Mouse (Mus musculus) forebrain, embryonic 11.5 days (tissue): ENCODE data around the gene Gm28539. TPM values are rescaled to one million over a fixed set of nuclear protein-coding genes. Genes with fewer than 3 reads are reported as not detected.

Experiments used
- ATAC-seq: fragments of 200-750 bp; cut with Nextera tagmentation; replicated peaks from 2 replicates; pipeline ENCODE4 v1.8.0; 2017; ENCODE audit warnings: moderate TSS enrichment; ENCODE audit not compliant: low FRiP score
- DNase-seq: peaks from one replicate; pipeline ENCODE4 v3.0.0-alpha.2; 2017; ENCODE audit warnings: low spot score
- H3K27ac ChIP-seq: fragments of 300-500 bp; sonication (generic); 2 replicates; pipeline ENCODE4 v1.5.1; 2014; ENCODE audit warnings: low read depth, low read length
- H3K27me3 ChIP-seq: fragments of 300-500 bp; sonication (generic); 2 replicates; pipeline ENCODE4 v1.6.1; 2014; ENCODE audit warnings: mild to moderate bottlenecking, low read length, mixed read lengths; ENCODE audit not compliant: control insufficient read depth, insufficient read depth
- H3K36me3 ChIP-seq: fragments of 300-500 bp; sonication (generic); 2 replicates; pipeline ENCODE4 v1.6.1; 2014; ENCODE audit warnings: mild to moderate bottlenecking, low read length, moderate library complexity, mixed read lengths; ENCODE audit not compliant: control insufficient read depth, insufficient read depth
- H3K4me1 ChIP-seq: fragments of 300-500 bp; sonication (generic); replicated peaks from 2 replicates; pipeline ENCODE4 v1.6.1; 2014; ENCODE audit warnings: low read length, mixed read lengths; ENCODE audit not compliant: control insufficient read depth, insufficient read depth
- H3K4me2 ChIP-seq: fragments of 300-500 bp; sonication (generic); 2 replicates; pipeline ENCODE4 v1.6.1; 2014; ENCODE audit warnings: low read depth, mild to moderate bottlenecking, low read length, moderate library complexity, mixed read lengths; ENCODE audit not compliant: severe bottlenecking
- H3K4me3 ChIP-seq: fragments of 300-500 bp; sonication (generic); 2 replicates; pipeline ENCODE4 v1.5.1; 2014; ENCODE audit warnings: low read depth, low read length
- H3K9ac ChIP-seq: fragments of 300-500 bp; sonication (generic); 2 replicates; pipeline ENCODE4 v1.6.1; 2014; ENCODE audit warnings: low read length
- H3K9me3 ChIP-seq: fragments of 300-500 bp; sonication (generic); 2 replicates; pipeline ENCODE4 v1.6.1; 2016; ENCODE audit warnings: low read length, mixed read lengths; ENCODE audit not compliant: control insufficient read depth
- WGBS: fragments of 180-500 bp; shearing (Covaris S2); extraction: QIAGEN DNeasy Blood & Tissue Kit; methylation state at CpG from one replicate; pipeline ENCODE4 v1.1.7; 2014; 5-methylcytosine and 5-hydroxymethylcytosine counted together
- polyA plus RNA-seq: library from polyadenylated mRNA; unstranded; fragments of >200 nt; fragmentation: Nextera tagmentation; extraction: Ambion mirVana; gene quantifications from 2 replicates; pipeline ENCODE4 v1.2.1, GENCODE M21; 2014

Gm28539 gene
- polyA plus RNA-seq, 1 experiment from 2014 or later, result not detected

DNA sequence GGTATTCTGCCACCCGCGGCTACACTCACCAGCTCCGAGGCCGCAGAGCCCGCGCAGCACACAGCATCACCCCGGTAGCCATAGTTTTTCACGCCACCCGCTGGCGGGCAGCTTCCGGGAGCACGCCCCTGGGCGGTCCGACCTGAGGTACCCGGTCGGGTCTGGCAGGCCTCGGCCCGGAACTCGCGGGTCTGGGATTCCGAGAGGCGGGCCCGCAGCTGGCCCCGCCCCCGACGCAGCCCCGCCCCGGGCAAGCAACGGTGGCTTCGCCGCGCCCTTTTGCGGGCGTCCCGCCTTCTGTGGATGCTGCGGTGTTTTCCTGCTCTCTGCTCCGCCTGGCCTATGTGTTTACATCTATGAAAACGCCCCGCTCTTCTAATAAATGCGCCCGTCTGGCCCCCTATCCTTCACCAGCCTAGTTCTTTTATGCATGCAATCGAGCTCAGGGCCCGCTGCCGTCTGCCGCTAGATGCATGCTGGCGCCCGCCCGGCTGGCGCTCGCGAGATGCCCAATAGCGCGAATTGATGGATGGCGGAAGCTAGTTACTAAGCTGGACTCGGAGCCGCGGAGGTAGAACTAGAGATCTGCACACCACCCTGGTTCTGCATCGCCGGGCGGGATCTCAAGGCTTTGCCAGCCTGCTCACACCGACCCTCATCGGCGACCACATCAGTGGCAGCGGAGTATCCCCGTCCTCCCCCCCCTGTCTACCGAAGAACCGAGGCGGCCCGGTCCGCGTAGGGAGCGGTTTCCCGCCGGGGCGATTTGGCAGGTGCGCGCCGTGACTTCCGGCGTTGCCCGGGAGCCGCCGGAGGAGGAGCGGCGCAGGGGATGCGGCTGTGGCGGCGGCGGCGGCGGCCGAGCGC lies 40.3 kb downstream of the Gm28539 start, which contains the start of the genes Mrpl40 and Hira:
Mrpl40 (minus strand) TSS at position 421 of the 867 bp plus-strand sequence.
Hira (plus strand) TSS at position 596 of the 867 bp plus-strand sequence.
- Histone ChIP-seq H3K27ac (peak within 1 kb of the TSS; percentile 92), H3K4me1 (peaks cover 4% of the 10 kb centered on the region; the same call in 1 of the 2 replicates), H3K9ac (peak within 1 kb of the TSS; percentile 92), H3K36me3 (peaks cover 6% of the 10 kb centered on the region), H3K27me3 (no peaks in the 10 kb centered on the region), H3K4me2 (peak within 1 kb of the TSS; percentile 80), H3K9me3 (no peaks in the 10 kb centered on the region), H3K4me3 (peak within 1 kb of the TSS; percentile 91)
- DNase-seq (peak; percentile 97), ATAC-seq (peak; percentile 93)
- under 1% methylated on average over 90 of the region's 93 CpGs for WGBS

DNA sequence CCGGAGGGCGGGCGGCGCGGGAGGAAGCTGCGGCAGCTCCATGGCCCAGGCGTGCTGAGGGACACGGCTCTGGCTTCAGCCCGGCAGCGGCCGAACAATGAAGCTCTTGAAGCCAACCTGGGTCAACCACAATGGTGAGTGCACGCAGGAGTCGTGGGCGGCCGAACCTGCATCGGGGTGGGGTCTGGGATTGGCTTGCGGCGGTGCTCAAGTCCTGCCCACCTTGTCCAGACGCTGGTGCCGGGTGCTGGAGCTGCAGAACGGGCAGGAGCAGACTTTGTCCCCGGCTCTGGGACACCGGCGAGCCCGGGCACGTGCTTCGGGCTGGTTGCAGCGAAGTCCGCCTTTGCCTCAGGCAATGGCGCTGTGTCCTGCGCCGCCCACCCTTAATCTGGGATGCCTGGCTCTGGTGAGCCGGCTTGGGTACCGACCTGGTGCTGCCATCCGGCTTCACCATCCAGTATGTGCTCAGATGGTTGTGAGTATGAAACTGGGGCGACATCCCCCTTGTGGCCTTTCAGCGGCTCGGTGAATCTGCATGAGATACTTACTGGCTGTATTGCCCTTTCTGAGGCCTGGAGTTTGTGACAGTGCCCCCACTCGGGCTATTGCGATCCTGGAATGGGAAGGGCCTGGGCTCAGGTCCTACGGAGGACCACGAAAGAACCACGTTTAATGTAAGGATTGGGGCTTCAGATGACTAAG lies 41.2 kb downstream of the Gm28539 start:
- Histone ChIP-seq H3K27ac (peak overlapping the region; percentile 92), H3K27me3 (no peaks in the 10 kb centered on the region), H3K9ac (peak overlapping the region; percentile 92), H3K9me3 (no peaks in the 10 kb centered on the region), H3K36me3 (peaks cover under 1% of the 10 kb centered on the region), H3K4me2 (peak overlapping the region; percentile 80), H3K4me3 (peak overlapping the region; percentile 91), H3K4me1 (peaks cover 4% of the 10 kb centered on the region; the same call in 1 of the 2 replicates)
- DNase-seq (peak; percentile 81), ATAC-seq (peak; percentile 56)
- under 1% methylated on average over 39 of the region's 43 CpGs for WGBS

DNA sequence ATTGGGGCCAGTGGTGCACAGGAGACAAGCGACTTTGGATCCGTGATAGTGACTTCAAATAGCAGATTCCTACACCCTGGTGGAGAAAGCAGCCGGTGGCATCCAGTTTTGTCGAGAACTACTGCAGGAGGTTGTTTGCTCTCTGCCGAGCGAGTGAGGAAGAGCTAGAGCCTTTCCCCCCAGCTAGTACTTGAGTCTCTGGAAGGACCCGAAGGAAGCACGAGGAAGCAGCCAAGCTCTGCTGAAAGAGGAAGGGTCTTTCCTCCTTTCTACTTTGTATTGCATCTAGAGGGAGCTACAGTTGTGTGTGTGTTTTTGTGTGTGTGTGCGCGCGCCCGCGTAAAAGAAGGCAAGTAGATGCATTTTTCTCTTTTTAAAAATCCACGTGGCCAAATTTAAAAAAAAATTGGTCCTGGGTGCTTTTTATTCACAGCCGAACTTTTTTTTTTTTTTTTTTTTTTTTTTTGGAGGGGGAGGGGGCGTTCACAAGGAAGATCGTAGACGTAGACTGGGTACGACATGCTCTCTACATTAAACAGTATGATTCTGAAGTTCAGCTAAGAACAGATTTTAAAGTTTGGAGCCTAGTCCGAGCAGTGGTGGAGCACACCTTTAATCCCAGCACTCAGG lies 41.8 kb downstream of the Gm28539 start:
- Histone ChIP-seq H3K9me3 (no peaks in the 10 kb centered on the region), H3K36me3 (no peaks in the 10 kb centered on the region; the same call in 1 of the 2 replicates), H3K27ac (peak overlapping the region; percentile 92; the same call in 1 of the 2 replicates), H3K4me3 (peak overlapping the region; percentile 91), H3K9ac (peak overlapping the region; percentile 92), H3K27me3 (no peaks in the 10 kb centered on the region), H3K4me1 (peaks cover 4% of the 10 kb centered on the region; the same call in 1 of the 2 replicates), H3K4me2 (peak overlapping the region; percentile 80)
- ATAC-seq, result no peak
- WGBS, result 34% methylated on average over 20 of the region's 20 CpGs
- DNase-seq, result no peak

DNA sequence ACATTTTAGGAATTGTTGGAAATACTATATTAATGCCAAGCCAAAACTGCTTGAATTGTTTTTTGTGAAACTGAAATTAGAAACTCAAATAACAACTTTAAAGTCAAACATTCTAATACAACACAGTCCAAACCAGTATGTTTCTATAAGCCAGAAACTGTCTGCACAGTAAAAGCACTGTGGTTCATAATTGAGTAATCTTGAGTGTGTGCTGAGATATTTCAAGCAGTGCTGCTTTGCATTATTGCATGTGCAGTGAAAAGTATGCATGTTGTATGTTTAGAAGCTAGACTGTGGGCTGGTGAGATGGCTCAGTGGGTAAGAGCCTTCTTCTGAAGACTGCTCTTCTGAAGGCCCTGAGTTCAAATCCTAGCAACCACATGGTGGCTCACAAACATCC lies 47.7 kb downstream of the Gm28539 start:
- no peak for DNase-seq
- ATAC-seq, result no peak
- Histone ChIP-seq H3K9me3 (no peaks in the 10 kb centered on the region), H3K27me3 (no peaks in the 10 kb centered on the region), H3K36me3 (no peaks in the 10 kb centered on the region; the same call in 1 of the 2 replicates), H3K4me3 (no peak overlapping the region), H3K4me1 (peaks cover 2% of the 10 kb centered on the region; the same call in 1 of the 2 replicates), H3K27ac (no peak overlapping the region), H3K4me2 (no peak overlapping the region), H3K9ac (no peak overlapping the region)

- ATAC-seq, result no peak
- Histone ChIP-seq H3K4me3 (no peak overlapping the region), H3K9me3 (no peaks in the 10 kb centered on the region), H3K27me3 (no peaks in the 10 kb centered on the region), H3K9ac (no peak overlapping the region), H3K36me3 (peaks cover 12% of the 10 kb centered on the region), H3K27ac (no peak overlapping the region), H3K4me2 (no peak overlapping the region), H3K4me1 (no peaks in the 10 kb centered on the region)
- DNase-seq, result no peak
- WGBS, result 87% methylated on average over 4 of the region's 4 CpGs
Measured at GRCm38 (mm10) chr16:18893840-18894372, 57.5 kb downstream of the Gm28539 start.

DNA sequence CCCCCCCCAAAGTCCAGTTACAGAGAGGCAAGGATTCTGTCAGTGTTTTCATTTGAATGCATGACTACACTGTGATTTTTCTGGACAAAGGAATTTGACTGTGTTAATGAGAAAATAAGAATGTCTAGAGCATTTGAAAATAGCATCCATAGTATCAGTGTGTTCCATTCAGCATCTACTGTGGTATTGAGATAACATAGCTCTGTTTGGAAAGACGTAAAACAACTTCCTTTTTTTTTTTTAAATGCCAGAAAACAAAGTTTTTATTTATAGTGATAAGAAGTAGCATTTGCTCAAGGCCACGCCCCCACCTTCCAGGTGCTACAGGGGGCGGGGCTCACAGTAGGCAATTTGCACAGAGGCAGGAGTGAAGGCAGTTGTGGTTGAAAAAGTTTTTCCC lies 58.9 kb downstream of the Gm28539 start:
- Histone ChIP-seq H3K4me1 (no peaks in the 10 kb centered on the region), H3K36me3 (peaks cover 12% of the 10 kb centered on the region), H3K4me3 (no peak overlapping the region), H3K9ac (no peak overlapping the region), H3K4me2 (no peak overlapping the region), H3K27me3 (no peaks in the 10 kb centered on the region), H3K9me3 (no peaks in the 10 kb centered on the region), H3K27ac (no peak overlapping the region)
- ATAC-seq (no peak), DNase-seq (no peak)
- WGBS, result 84% methylated on average over 3 of the region's 3 CpGs

GRCm38 (mm10) chr16:18896429-18896828 lies 60.0 kb downstream of the Gm28539 start:
- no peak overlapping the region for H3K4me3 ChIP-seq
- no peaks in the 10 kb centered on the region for H3K9me3 ChIP-seq
- H3K9ac ChIP-seq, result no peak overlapping the region
- H3K27me3 ChIP-seq, result no peaks in the 10 kb centered on the region
- H3K27ac ChIP-seq, result no peak overlapping the region
- peaks cover 12% of the 10 kb centered on the region for H3K36me3 ChIP-seq
- no peak overlapping the region for H3K4me2 ChIP-seq
- WGBS, result 90% methylated on average over 10 of the region's 10 CpGs
- no peak for DNase-seq
- no peaks in the 10 kb centered on the region for H3K4me1 ChIP-seq
- no peak for ATAC-seq

- Histone ChIP-seq H3K4me2 (no peak overlapping the region), H3K27me3 (no peaks in the 10 kb centered on the region), H3K9ac (no peak overlapping the region), H3K4me1 (no peaks in the 10 kb centered on the region), H3K9me3 (no peaks in the 10 kb centered on the region), H3K36me3 (peaks cover 3% of the 10 kb centered on the region; the same call in 1 of the 2 replicates), H3K27ac (no peak overlapping the region), H3K4me3 (no peak overlapping the region)
- WGBS, result 83% methylated on average over 1 of the region's 1 CpGs
- no peak for DNase-seq
- ATAC-seq, result no peak
Measured at GRCm38 (mm10) chr16:18905648-18906047, 69.3 kb downstream of the Gm28539 start.
